Mouse (Mus musculus) thymus, adult 2 months (tissue): ENCODE measurements around the gene Sh2d1a.

ENCODE experiments used
- CTCF ChIP-seq: fragments of 200-500 bp; IDR thresholded peaks from 2 replicates; pipeline ENCODE4 v1.5.1; 2012; ENCODE audit warnings: mild to moderate bottlenecking, control low read depth, low read length, moderate library complexity, borderline replicate concordance; ENCODE audit not compliant: control insufficient read depth, poor library complexity, insufficient read depth; ENCODE audit errors: extremely low read depth
- POLR2A ChIP-seq: fragments of 200-500 bp; IDR thresholded peaks from 2 replicates; pipeline ENCODE4 v1.6.1; 2012; ENCODE audit warnings: mild to moderate bottlenecking, low read length, control low read depth, moderate library complexity; ENCODE audit not compliant: control insufficient read depth, poor library complexity, insufficient read depth; ENCODE audit errors: extremely low read depth

- TF ChIP-seq POLR2A: no peak
- no peak for TF ChIP-seq CTCF
Measured at GRCm38 (mm10) chrX:42454533-42454932, 47.7 kb upstream of the Sh2d1a start.
